Mouse (Mus musculus) CD4-positive helper T cell, adult 2 months (primary cell): ENCODE measurements at regions not wholly inside any gene's neighbourhood (a gene's known extent, or its start where the extent isn't known, plus 50 kb on each side); places are given as distances from the start of the nearest gene placed in this dataset.

Experiments
- DNase-seq: peaks from one replicate; pipeline ENCODE4 v3.0.0-alpha.2; 2012; ENCODE audit warnings: low read depth, missing footprints, low spot score

DNA sequence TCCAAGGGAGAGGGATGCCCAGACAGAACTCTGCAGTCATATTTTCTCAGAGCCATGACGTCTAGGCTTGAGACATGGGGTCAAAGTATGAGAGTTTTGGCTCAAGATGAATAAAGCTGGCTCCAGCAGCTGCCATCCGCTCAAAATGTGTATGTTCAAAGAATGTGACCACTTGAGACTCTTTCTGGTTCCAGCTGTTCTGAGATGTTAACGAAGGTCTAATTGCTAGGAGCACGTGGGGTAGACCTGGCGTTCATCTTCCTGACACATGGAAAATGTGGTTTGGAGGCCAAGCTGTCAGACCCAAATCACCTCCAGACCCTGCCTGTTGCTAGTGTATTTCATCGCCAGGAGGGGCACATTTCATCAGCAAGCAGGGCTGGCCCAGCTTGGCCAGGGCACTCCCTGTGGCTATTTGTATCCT is 58.9 kb upstream of the Ankrd1 start:
- no peak for DNase-seq

DNA sequence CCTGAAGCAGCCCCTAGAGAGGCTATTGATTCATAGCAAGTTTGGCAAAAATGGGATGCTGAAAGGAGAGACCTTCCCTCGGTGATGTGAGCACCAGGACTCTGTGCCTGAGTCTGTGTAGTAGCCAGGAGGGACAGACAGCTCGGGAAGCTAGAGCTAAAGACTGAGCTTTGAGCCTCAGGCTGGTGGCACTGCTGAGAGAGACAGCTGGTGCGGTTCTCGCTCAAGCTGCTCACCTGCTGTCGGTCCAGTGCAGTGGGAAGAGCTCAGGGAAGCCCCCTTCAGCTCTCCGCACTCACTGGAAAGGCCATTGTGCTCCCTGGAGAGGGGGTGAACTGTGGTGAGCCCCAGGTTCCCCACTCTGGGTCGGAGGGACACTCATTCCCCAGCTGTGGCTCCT is 60.4 kb upstream of the Ankrd1 start:
- no peak for DNase-seq

DNA sequence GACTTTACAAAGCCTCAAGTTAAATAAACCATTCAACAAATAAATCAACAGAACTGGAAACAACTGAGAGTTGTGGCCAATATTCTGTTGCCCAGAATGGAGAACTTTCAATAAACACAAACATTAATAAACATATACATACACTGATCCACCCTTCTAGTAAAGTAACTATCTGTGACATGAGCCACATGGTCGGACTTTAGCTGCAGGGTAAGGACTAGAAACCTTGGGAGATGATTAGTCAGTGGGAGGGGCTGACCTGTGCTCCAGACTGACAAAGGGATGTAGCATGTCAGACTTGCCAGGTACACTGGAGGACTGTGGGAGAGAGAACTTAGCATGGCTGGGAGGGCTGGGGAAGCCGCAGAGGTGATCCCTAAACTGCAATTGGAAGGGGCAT is 61.6 kb upstream of the Ankrd1 start:
- DNase-seq = no peak

DNA sequence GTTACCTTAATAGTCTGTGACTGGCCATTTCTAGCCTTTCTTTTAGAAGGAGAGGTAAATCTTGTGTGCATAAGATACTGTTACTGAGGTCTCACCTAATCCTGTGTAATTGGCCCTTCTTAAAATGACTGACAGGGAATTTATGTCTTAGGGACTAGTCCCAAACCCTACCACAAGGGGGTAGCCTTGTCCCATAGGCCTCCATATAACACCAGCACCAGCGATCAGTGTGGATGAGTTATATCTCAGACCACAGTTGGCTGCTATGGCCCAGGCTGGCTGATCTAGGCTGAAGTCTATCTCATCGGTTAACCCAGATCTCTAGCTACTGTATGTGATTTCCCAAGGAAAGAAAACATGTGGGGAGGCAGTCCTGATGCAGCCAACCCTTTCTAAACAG is 63.2 kb upstream of the Ankrd1 start:
- DNase-seq = peak; percentile 82

DNA sequence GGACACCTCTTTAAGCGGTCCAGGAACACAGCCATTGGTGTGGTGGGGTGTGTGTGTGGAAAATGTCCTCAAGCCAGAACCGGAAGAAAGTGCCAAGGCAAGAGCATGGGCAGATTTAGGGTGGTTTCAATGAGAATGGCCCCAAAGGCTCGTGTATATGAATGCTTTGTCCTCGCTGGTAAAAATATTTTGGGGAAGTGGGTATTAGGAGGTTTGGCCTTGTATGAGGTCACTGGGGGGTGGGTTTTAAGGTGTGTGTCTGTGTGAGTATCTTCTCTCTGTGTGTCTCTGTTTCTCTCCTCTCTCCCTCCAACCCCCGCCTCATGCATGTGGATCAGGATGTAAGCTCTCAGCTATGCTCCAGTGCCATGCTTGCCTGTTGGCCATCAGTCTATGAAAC is 69.8 kb upstream of the Ankrd1 start:
- DNase-seq = no peak

DNA sequence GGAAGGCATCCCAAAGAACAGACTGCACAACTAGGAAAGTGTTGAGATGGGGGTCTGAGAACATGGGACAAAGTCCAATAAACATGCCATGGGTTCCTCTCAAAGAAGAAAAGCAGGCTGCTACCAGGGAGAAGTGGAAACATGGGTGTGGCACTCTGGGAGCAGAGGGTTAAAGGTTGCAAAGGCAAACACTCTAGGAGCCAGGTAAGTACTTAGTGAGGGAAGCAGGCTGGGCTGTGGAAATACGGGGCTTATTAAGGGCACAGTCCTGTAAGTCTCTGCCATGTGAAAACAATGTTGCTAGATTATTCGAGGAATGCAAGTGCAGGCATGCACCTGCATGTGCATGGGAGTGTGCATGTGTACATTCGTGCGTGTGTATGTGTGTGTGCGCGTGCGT is 71.7 kb upstream of the Ankrd1 start:
- no peak for DNase-seq

DNA sequence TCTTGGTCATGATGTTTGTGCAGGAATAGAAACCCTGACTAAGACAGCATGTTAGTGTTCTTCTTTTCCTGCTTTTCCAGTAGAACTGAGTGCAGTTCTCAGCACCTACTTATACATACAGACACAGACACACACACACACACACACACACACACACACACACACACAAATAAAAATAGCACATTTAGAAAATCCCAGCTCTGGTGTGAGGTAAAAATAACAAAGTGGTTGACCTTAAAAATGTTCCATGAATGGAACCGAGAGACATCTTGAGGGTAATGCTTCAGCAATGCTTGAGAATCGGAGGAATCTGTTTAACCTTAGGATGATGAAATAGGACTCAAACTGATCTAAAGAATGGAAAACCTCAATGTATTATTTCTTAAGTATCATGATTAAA is 84.4 kb upstream of the Ankrd1 start:
- no peak for DNase-seq

DNA sequence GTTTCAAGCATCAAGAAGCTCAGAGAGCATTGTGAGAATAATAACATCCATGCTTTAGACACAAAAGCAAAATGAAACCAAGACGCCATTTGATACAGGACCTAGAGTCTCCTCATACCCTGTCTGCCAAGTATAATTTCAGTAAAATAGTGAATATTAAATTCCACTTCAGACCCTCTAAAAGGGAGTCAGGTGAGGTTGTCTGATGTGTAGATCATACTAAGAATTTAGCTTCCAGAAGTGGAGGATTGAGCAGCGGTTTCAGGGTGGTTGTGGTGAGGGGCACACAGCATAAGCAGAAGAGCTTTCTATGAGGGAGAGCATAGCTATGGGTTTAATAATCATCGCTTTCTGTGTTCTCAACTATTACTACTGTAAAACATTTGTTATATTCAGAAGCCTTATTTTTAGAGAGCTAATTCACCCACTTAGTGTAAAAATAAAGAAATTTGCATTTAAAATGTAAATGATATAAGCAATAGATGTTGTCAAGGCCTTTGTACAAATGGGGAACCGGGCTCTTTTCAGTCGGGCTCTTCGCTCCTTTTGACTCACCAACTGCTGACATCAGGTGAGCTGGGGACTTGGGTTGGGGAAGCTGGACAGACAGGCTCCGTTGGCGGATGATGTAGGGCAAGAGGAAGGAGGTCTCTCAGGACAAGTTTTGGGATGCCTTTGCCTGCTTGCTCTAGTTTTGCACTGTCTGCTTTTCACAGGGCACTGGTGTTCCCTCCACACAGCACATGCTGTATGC is 85.2 kb upstream of the Ankrd1 start:
- no peak for DNase-seq

DNA sequence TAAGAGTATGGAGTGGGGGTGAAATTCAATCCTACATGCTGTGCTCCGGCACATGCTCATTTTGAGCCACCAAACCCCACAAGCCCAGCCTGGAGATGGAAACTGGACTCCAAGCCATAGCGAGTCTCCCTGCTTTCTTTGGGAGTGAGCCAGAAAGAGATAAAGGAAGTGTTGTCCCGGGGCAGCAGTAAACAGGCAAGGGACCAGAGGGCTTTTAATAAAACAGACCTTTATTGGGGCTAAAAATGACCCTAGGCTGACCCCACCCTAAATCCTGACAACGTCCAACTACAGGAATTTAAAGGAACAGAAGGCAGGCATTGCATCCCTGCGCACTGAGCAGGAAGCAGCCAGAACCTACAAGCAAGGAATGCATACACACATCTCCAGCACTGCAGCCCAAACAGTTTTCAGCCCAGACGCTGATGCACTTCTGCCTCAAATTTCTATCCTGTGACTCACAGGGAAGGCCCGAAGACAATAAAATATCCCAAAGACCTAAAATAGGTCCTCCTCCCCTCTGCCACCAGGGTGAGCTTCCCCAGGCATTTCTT is 87.9 kb upstream of the Ankrd1 start:
- DNase-seq = no peak

DNA sequence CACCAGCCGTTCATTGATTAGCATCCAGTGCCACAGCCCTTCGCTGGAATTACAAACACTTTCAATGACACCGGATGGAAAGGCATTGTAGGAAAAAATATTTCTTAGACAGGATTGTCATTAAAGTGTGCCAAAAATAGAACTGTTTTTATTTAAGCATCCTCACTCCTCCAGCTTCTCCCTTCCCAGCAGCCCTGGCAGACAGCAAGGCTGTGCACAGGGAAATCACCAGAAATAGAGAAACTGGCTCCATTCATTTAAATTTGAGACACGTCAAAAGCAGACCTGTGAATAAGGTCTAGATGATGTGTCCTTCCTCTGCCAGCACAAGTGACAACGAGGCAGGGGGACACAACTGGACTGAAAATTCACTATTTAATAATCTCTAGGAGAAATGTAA is 88.5 kb upstream of the Ankrd1 start:
- DNase-seq = no peak

DNA sequence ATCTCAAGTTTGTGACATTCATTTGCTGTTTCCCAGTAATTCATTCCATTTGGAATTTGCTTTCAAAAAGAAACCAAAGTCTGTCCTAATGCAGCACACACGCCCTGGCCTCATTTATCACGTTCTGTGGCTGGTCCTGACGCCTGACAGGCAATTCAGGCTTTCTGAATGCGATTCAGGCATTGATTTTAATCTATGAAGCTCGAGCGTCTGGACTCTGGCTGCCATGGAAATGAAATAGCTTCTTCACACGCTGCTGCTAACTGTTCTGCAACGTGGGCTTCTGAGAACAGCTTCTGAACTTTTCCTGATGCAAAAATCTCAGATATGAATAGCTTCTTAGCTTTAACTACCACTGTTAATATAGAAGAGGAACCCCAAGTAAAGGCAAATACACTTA is 93.6 kb upstream of the Ankrd1 start:
- no peak for DNase-seq

DNA sequence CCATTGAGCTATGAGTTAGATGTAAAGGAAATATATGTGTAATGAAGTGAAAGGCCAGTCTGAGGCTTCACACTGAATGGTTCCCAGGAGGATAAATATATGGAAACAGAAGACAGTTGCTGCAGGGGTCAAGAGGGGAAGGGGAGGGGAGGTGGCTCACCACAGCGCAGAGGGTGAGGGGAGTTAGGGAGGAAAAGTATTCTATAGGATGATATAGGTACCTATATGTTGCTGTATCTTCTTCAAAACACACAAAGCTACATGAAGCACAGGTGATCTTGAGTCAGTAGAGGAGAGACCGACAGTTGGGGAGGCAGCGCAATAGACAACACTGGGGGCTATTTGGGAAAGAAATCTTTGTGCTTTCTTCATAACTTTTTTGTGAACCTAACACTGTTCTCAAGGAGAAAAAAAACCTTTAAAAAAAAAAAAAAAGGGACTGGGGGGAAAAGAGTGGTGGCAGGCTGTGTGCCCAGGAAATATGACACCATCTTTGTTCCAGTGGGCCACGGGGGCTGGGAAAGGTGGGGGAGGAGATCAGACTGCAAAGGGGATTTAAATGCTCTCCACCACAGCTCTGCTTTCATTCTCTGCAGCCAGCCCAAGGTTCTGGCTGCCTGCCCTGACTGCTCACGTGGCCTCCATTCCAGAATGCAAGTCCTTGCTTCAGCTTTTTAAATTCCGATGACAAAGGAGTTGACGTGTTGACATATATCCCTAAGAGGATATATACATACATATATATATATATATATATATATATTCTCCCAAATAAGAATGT is 94.5 kb upstream of the Ankrd1 start:
- no peak for DNase-seq

DNA sequence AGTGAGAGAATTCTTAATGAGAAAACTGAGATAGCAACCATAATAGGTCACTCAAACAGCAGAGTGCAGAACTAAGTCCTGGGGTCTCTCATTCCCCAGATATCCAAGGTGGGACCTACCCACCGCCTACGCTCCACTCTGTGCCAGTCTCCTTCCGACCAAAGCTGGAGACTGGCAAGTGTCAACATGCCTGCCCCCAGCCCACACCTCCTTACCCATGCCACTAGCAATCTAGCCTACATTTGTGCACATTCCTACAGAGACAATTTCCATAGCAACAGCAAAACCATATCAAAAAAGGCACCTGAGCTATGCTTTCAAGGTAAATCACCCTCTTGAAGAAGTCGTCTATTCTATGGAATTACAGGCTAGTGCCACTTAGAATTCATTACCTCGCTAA is 97.3 kb upstream of the Ankrd1 start:
- DNase-seq = no peak

DNA sequence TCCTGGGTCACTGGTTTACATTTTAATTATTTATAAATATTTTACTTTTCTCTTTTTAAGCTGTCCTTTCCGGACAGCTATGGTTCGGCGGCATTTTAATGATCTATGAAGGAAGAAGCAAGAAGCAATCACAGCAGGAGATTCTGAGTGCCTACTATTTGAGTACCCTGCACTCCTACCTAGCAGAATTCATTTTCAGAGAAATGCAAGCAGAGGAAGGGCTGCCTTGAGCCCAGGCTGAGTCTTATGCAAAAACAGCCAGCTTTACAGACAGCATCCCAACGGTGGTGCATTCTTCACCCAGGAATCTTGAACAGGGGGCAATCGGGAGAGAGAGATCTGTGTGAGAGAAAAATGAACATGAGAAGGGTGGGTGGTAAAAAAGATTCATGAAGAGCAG is 97.7 kb upstream of the Ankrd1 start:
- no peak for DNase-seq

DNA sequence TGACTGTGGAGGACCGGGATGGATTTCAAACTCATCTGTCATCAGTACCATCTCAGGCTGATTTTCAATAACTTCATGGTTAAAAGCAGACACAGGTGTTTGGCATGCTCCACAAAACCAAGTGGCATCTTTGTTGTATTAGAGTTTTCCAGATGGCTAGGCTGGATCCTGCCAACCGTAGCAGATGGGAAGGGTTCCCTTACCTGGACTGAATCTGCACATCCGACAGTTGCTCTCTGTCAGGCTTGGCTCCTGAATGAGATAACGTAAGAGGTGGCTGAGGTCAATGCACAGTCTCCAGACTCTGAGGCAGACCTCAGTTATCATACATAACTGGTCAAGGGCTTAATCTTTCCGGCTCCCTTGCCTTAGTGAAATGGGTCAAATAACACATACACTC is 99.0 kb upstream of the Ankrd1 start:
- DNase-seq = no peak

DNA sequence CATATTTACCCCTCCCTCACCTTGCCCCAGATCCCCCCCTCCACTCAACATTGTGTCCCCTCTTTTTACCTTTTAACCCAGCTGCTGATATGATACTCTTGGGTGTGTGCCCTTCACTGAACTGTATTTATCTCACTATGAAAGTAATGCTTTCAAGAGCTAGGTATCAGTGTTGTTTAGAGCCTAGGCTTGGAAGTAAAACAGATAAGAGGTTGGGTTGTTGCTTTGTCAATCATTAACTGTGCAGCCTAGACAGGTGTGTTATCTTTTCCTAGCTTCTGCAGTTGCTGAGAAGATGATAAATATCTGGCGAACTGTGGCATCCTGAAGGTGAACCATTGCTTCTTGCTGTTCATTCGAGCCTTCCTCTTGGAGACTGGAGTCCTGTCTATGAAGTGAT is 101.2 kb upstream of the Ankrd1 start:
- DNase-seq = no peak

DNA sequence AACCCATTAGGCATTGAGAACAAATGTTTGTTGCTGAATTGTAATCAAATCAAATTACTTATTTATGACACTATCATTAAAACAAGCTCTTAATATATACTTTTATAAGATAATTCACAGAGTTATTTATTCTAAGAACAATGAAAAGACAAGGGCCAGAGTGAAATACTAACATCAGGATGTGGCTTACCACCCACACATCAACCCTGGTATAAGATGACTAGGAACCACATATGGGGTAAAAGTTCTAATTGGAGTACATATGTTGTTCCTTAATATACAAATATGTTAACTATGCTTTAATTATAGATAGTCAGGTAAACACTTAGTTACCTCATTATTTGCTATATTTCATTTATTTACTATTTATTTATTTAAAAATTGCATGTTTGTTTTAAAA is 101.7 kb upstream of the Ankrd1 start:
- DNase-seq = no peak

DNA sequence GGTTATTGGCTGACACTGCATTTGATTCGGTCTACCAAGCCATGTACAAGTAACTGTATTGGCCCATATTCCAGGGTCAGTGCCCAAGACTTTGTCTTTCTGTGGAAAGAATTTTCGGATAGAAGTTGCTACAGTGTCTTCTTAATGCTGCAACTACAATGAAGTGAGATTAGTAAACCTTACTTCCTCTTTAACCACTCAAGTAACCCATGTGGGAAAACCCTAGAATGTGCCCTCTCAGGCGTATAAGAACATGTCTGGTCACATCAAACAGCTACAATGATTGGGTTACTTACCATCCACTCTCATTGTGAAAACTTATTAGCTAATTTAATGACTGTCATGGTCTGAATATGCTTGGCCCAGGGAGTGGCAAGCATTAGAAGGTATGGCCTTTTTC is 102.3 kb upstream of the Ankrd1 start:
- no peak for DNase-seq

DNA sequence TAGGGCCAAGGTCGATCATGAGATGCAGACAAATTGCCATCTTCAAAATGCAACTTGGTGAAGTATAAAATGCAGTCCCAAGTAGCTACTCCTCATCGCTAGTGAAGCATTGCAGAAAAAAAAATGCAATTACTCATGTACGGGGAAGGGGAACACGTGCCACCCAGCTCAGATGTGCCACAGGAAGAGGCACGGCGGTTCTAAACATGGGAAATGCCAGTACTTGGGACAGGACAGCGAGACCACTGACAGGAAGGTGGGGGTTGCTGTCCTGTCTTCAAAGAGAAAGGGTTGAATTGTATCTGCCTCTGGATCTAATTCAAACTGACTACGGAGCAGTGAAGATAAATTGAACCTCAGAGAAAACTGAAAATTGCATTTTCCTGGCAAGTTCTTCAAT is 104.6 kb upstream of the Ankrd1 start:
- DNase-seq = peak; percentile 59

DNA sequence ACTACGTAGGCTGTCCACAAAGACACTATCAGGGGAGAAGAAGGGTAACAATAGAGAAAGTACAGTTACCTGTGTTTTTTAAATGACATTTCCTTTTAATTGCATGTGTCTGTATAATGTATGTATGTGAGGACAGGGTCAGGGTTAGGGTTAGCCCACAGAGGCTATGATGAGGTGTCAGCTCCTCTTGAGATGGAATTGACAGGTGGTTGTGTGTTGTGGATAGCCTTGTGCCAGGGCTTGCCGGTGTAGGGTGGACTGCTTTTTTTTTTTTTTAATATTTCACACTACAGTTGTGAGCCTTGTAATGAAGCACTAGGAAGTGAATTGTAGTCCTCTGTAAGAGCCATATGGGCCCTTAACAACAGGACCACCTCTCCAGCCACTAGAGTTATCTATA is 105.7 kb upstream of the Ankrd1 start:
- DNase-seq = no peak

DNA sequence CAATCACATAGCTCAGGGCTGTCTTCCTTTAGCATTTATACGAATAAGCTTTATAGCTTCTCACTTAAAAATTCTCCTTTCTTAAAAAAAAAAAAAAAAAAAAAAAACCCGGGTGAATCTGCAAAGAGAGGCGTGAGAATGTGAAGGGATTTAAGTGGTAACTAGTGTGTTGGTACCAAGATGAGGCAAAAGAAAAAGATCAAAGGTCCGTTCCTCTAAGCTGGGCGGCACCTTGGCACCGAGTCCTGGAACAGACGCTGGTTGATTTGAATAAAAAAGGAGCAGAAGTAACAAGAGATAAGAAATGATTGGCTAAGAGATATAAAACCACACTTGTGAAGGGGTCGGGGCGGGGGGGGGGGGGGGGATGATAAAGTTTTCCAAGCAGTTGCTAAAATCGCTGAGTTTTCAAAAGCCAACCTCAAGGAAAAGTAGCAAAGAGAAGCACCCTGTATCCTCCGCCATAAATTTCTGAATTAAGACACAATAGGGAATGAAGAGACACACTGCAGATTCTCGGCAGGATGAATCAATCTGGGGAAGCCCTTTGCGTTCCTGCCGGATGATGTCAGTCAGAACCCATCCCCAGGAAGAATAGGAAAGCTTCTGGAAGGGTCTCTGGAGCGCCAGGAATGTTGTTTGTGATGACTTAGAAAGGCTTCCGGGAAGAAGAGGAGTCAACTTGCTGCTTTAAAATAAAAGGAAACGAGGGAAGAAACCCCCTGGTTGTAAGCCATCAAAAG is 107.7 kb upstream of the Ankrd1 start:
- peak; percentile 15 for DNase-seq

DNA sequence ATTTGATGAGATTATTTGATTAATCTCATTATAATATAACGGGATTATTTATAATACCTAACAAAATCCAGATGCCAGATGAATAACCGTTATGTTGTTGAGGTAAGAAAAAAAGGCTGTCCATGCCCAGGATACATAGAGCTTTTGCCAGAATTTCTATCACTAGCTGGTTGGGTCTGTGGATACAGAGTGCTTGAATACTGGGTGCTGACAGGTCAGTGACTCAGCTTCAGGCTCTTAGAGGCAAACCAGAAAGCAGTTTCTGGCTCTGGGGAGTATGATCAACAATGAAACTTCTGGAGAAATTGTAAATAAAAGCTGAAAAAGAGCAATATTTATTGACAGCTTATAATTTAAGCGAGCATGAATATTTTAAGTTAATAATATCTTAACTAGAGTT is 109.4 kb upstream of the Ankrd1 start:
- no peak for DNase-seq
